Mouse (Mus musculus): ENCODE results near the gene Supt7l.
"Not testable (repeated sequence)": the region's sequence is repeated elsewhere in the genome, so short reads cannot be mapped to it uniquely, and the experiment has no call there.

Supt7l gene

GRCm38 (mm10) chr5:31527707-31528106 lies at the start of gene Supt7l:
Gene Supt7l, minus strand, starts transcription at chr5:31527807.
- not testable (repeated sequence) for DNase-seq

- DNase-seq: peak; percentile 48 to 65
Measured at GRCm38 (mm10) chr5:31576539-31576975, 49.0 kb upstream of the Supt7l start.

GRCm38 (mm10) chr5:31573722-31574121 lies 46.1 kb upstream of the Supt7l start:
- no peak for DNase-seq

- peak; percentile 51 to 58 for DNase-seq
Measured at GRCm38 (mm10) chr5:31571023-31571608, 43.5 kb upstream of the Supt7l start.

GRCm38 (mm10) chr5:31567951-31568657 lies 40.5 kb upstream of the Supt7l start:
- DNase-seq: no peak

- no peak for DNase-seq
Measured at GRCm38 (mm10) chr5:31566457-31566856, 38.9 kb upstream of the Supt7l start.

GRCm38 (mm10) chr5:31566026-31566425 lies 38.4 kb upstream of the Supt7l start:
- DNase-seq: no peak

GRCm38 (mm10) chr5:31564976-31565375 lies 37.4 kb upstream of the Supt7l start:
- DNase-seq: peak; percentile 47 to 58

- DNase-seq: no peak
Measured at GRCm38 (mm10) chr5:31563905-31564304, 36.3 kb upstream of the Supt7l start.

GRCm38 (mm10) chr5:31563496-31563895 lies 35.9 kb upstream of the Supt7l start:
- peak; percentile 71 to 76 for DNase-seq

- DNase-seq: peak; percentile 38 to 40
Measured at GRCm38 (mm10) chr5:31562036-31562666, 34.5 kb upstream of the Supt7l start.

GRCm38 (mm10) chr5:31560352-31560751 lies 32.7 kb upstream of the Supt7l start:
- no peak for DNase-seq

GRCm38 (mm10) chr5:31559401-31559800 lies 31.8 kb upstream of the Supt7l start:
- DNase-seq: no peak

- DNase-seq: no peak
Measured at GRCm38 (mm10) chr5:31535228-31535627, 7.6 kb upstream of the Supt7l start.

GRCm38 (mm10) chr5:31528560-31528959 lies 953 bp upstream of the Supt7l start:
- no peak for DNase-seq

GRCm38 (mm10) chr5:31527117-31527680 lies 408 bp downstream of the Supt7l start:
- no peak for DNase-seq

GRCm38 (mm10) chr5:31526354-31527116 lies 1.1 kb downstream of the Supt7l start, which contains the start of gene Slc4a1ap:
Gene Slc4a1ap, plus strand, starts transcription at chr5:31526995.
- peak; percentile 74 to 76 for DNase-seq

- no peak for DNase-seq
Measured at GRCm38 (mm10) chr5:31520556-31520955, 7.1 kb downstream of the Supt7l start.

GRCm38 (mm10) chr5:31512481-31512880 lies 15.1 kb downstream of the Supt7l start:
- DNase-seq: peak in 1 of 2 experiments; percentile 24

- DNase-seq: no peak
Measured at GRCm38 (mm10) chr5:31504843-31505242, 22.8 kb downstream of the Supt7l start.

- DNase-seq: peak; percentile 92
Measured at GRCm38 (mm10) chr5:31494513-31495297, 32.9 kb downstream of the Supt7l start, which contains the start of gene Gpn1. Gene Gpn1, plus strand, starts transcription at chr5:31494741.

GRCm38 (mm10) chr5:31492031-31492430 lies 35.6 kb downstream of the Supt7l start:
- DNase-seq: no peak
